Mouse (Mus musculus) testis, postnatal 14 days (tissue): ENCODE measurements around the gene Zcchc17.

Source experiments
- DNase-seq: peaks from one replicate; pipeline ENCODE4 v3.0.0; 2021; ENCODE audit warnings: low spot score

The Zcchc17 gene

GRCm38 (mm10) chr4:130282856-130283255 is 76.9 kb downstream of the Zcchc17 start:
- no peak for DNase-seq

- no peak for DNase-seq
Observed at GRCm38 (mm10) chr4:130279105-130279504, 80.6 kb downstream of the Zcchc17 start, which contains the start of gene Serinc2. Gene Serinc2, minus strand, starts transcription at chr4:130279205.

GRCm38 (mm10) chr4:130276573-130277176 is 83.1 kb downstream of the Zcchc17 start:
- no peak for DNase-seq

GRCm38 (mm10) chr4:130275823-130276105 is 84.0 kb downstream of the Zcchc17 start:
- no peak for DNase-seq

- no peak for DNase-seq
Observed at GRCm38 (mm10) chr4:130275016-130275822, 84.5 kb downstream of the Zcchc17 start.

GRCm38 (mm10) chr4:130274346-130275015 is 85.3 kb downstream of the Zcchc17 start:
- no peak for DNase-seq

- no peak for DNase-seq
Observed at GRCm38 (mm10) chr4:130273698-130274345, 85.9 kb downstream of the Zcchc17 start.

- no peak for DNase-seq
Observed at GRCm38 (mm10) chr4:130270611-130271347, 89.0 kb downstream of the Zcchc17 start.

GRCm38 (mm10) chr4:130270089-130270488 is 89.7 kb downstream of the Zcchc17 start:
- DNase-seq = no peak

- no peak for DNase-seq
Observed at GRCm38 (mm10) chr4:130268736-130269135, 91.0 kb downstream of the Zcchc17 start.

- DNase-seq = no peak
Observed at GRCm38 (mm10) chr4:130267069-130267468, 92.7 kb downstream of the Zcchc17 start.

- no peak for DNase-seq
Observed at GRCm38 (mm10) chr4:130266601-130267000, 93.1 kb downstream of the Zcchc17 start.
